28 mouse cellular contexts compared by ENCODE assay signal in the genomic region with DNA sequence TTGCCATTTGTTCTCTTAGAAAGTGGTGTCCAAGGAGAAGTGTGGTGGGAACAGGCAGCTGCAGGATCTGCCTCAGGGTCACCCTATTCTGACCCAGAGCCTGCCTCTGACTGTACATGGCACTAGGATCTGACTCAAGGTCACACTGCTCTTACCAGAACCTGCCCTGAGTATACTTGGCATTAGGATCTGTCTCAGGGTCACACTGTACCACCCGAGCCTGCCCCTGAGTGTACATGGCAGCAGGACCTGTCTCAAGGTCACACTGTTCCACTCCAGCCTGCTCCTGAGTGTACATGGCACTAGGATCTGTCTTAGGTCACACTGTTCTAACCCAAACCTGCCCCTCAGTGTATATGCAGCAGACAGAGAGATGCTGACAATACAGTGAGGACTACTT.
DNase-seq lines count a peak whose midpoint lies in the region; ATAC-seq lines count a peak whose summit lies in the region.
"Had no signal": no experiment of that assay in that cellular context is flagged by ENCODE, and none has a peak within 500 bp of the region (broad histone marks: within the 10 kb centered on the region; RNA-seq: fewer than 3 reads in every experiment).

No protein-coding gene starts in this region.

- no peaks in the 10 kb centered on the region for H3K36me3 ChIP-seq in hindbrain, embryonic 14.5 days (replicated peaks; ENCODE audit: control insufficient read depth, insufficient read depth)
- no peaks in the 10 kb centered on the region for H3K36me3 ChIP-seq in hindbrain, embryonic 11.5 days (ENCODE audit: control insufficient read depth, insufficient read depth, low read length)
- H3K36me3 ChIP-seq in megakaryocyte, embryonic 14.5 days (replicated peaks; ENCODE audit: low read length) = no peaks in the 10 kb centered on the region
- H3K36me3 ChIP-seq in heart, embryonic 12.5 days = no peaks in the 10 kb centered on the region
- H3K36me3 ChIP-seq: G1E; hindbrain, embryonic 13.5 days; limb, embryonic 15.5 days; neural tube, embryonic 15.5 days had no signal

- H3K27ac ChIP-seq in hindbrain, embryonic 14.5 days = no peak overlapping the region
- no peak overlapping the region for H3K27ac ChIP-seq in hindbrain, embryonic 11.5 days (ENCODE audit: low read depth, low read length)
- no peak overlapping the region for H3K27ac ChIP-seq in heart, embryonic 12.5 days (ENCODE audit: poor library complexity, severe bottlenecking)
- H3K27ac ChIP-seq: forebrain, embryonic 13.5 days; heart, adult 2 months; hindbrain, embryonic 13.5 days; limb, embryonic 15.5 days; neural tube, embryonic 15.5 days had no signal

- no peak for DNase-seq in hindbrain, embryonic 14.5 days (ENCODE audit: low spot score)
- DNase-seq in hindbrain, embryonic 11.5 days (ENCODE audit: low spot score) = no peak
- DNase-seq in ovary, postnatal 36 days (ENCODE audit: low spot score) = peak; percentile 6
- DNase-seq in ovary, postnatal 14 days (ENCODE audit: low spot score) = no peak
- DNase-seq: B cell, adult 2 months; cerebellum, adult 2 months; cerebellum, postnatal 25 days; gastrocnemius, postnatal 36 days; heart, adult 2 months; kidney, adult 11 months; kidney, postnatal 14 days; left cerebral cortex, postnatal 4 days; lung, postnatal 4 days; retina, postnatal 1 day; right cerebral cortex, postnatal 25 days; spleen, adult 18-20 months; thymus, adult 18-20 months; thymus, postnatal 36 days had no signal

- no peaks in the 10 kb centered on the region for H3K9me3 ChIP-seq in hindbrain, embryonic 14.5 days (ENCODE audit: control insufficient read depth, low read length)
- no peaks in the 10 kb centered on the region for H3K9me3 ChIP-seq in hindbrain, embryonic 11.5 days (ENCODE audit: control insufficient read depth, low read length)
- H3K9me3 ChIP-seq in megakaryocyte, embryonic 14.5 days = 0 out of 2 replicates have a peak, but pooled peaks cover 6% of the 10 kb centered on the region
- H3K9me3 ChIP-seq in heart, embryonic 12.5 days (replicated peaks) = no peaks in the 10 kb centered on the region
- H3K9me3 ChIP-seq: forebrain, embryonic 13.5 days; G1E; hindbrain, embryonic 13.5 days; limb, embryonic 15.5 days; neural tube, embryonic 15.5 days had no signal

- H3K4me3 ChIP-seq in hindbrain, embryonic 14.5 days (replicated peaks; ENCODE audit: low read length) = no peak overlapping the region
- H3K4me3 ChIP-seq in hindbrain, embryonic 11.5 days (ENCODE audit: low read depth, low read length) = no peak overlapping the region
- peak overlapping the region; percentile 16 for H3K4me3 ChIP-seq in megakaryocyte, embryonic 14.5 days (replicated peaks)
- H3K4me3 ChIP-seq in heart, embryonic 12.5 days = no peak overlapping the region
- H3K4me3 ChIP-seq: forebrain, embryonic 13.5 days; heart, adult 2 months; hindbrain, embryonic 13.5 days; limb, embryonic 15.5 days; neural tube, embryonic 15.5 days had no signal

- H3K9ac ChIP-seq in hindbrain, embryonic 14.5 days = no peak overlapping the region
- H3K9ac ChIP-seq in hindbrain, embryonic 11.5 days (ENCODE audit: low read depth, low read length) = no peak overlapping the region
- H3K9ac ChIP-seq in heart, embryonic 12.5 days = no peak overlapping the region
- H3K9ac ChIP-seq: forebrain, embryonic 13.5 days; hindbrain, embryonic 13.5 days; limb, embryonic 15.5 days; neural tube, embryonic 15.5 days had no signal

- H3K27me3 ChIP-seq in hindbrain, embryonic 14.5 days (ENCODE audit: control insufficient read depth, insufficient read depth, low read length) = no peaks in the 10 kb centered on the region
- no peaks in the 10 kb centered on the region for H3K27me3 ChIP-seq in hindbrain, embryonic 11.5 days (ENCODE audit: control insufficient read depth, insufficient read depth, low read length)
- no peaks in the 10 kb centered on the region for H3K27me3 ChIP-seq in megakaryocyte, embryonic 14.5 days (replicated peaks)
- no peaks in the 10 kb centered on the region for H3K27me3 ChIP-seq in heart, embryonic 12.5 days (replicated peaks)
- H3K27me3 ChIP-seq: CH12.LX; forebrain, embryonic 13.5 days; hindbrain, embryonic 13.5 days; limb, embryonic 15.5 days; neural tube, embryonic 15.5 days; Patski had no signal

- no peaks in the 10 kb centered on the region for H3K4me1 ChIP-seq in hindbrain, embryonic 14.5 days (replicated peaks; ENCODE audit: control insufficient read depth, insufficient read depth, low read length)
- no peaks in the 10 kb centered on the region for H3K4me1 ChIP-seq in hindbrain, embryonic 11.5 days (replicated peaks; ENCODE audit: control insufficient read depth, insufficient read depth, low read length)
- no peaks in the 10 kb centered on the region for H3K4me1 ChIP-seq in megakaryocyte, embryonic 14.5 days
- H3K4me1 ChIP-seq in heart, embryonic 12.5 days (replicated peaks) = no peaks in the 10 kb centered on the region
- H3K4me1 ChIP-seq: forebrain, embryonic 13.5 days; hindbrain, embryonic 13.5 days; limb, embryonic 15.5 days; neural tube, embryonic 15.5 days had no signal

- no peak overlapping the region for H3K4me2 ChIP-seq in hindbrain, embryonic 14.5 days (replicated peaks)
- H3K4me2 ChIP-seq in hindbrain, embryonic 11.5 days (replicated peaks; ENCODE audit: low read depth, low read length) = no peak overlapping the region
- H3K4me2 ChIP-seq in heart, embryonic 12.5 days = no peak overlapping the region
- H3K4me2 ChIP-seq: forebrain, embryonic 13.5 days; hindbrain, embryonic 13.5 days; limb, embryonic 15.5 days; neural tube, embryonic 15.5 days had no signal

- WGBS in hindbrain, embryonic 14.5 days = 85% methylated on average over 1 of the region's 1 CpGs
- WGBS in hindbrain, embryonic 11.5 days = 77% methylated on average over 1 of the region's 1 CpGs
- 69% methylated on average over 1 of the region's 1 CpGs for WGBS in heart, embryonic 12.5 days

- peak; percentile 31; the same call in 1 of the 2 replicates for ATAC-seq in hindbrain, embryonic 14.5 days (ENCODE audit: low FRiP score)
- ATAC-seq in hindbrain, embryonic 11.5 days (ENCODE audit: low FRiP score) = no peak
- no peak for ATAC-seq in megakaryocyte, adult 5-6 weeks (ENCODE audit: poor library complexity, severe bottlenecking)
- no peak for ATAC-seq in heart, embryonic 12.5 days (ENCODE audit: insufficient number of reproducible peaks, low FRiP score)
- ATAC-seq: forebrain, embryonic 13.5 days; Patski had no signal
